Mouse (Mus musculus) lung, embryonic 16.5 days (tissue): ENCODE results near the gene Lrrc1. TPM values are rescaled to one million over a fixed set of nuclear protein-coding genes. Genes with fewer than 3 reads are reported as not detected.
A peak's percentile ranks its signal among the peaks of the same experiment; 100 is the strongest.

Source experiments
- ATAC-seq: fragments of 200-750 bp; cut with Nextera tagmentation; 2 replicates; pipeline ENCODE4 v1.8.0; 2017; ENCODE audit warnings: low read depth, mild to moderate bottlenecking, moderate library complexity
- H3K27ac ChIP-seq: fragments of 300-500 bp; sonication (generic); 2 replicates; pipeline ENCODE4 v1.5.1; 2014; ENCODE audit warnings: mild to moderate bottlenecking, control low read depth, low read length
- H3K27me3 ChIP-seq: fragments of 300-500 bp; sonication (generic); 2 replicates; pipeline ENCODE4 v1.6.1; 2014; ENCODE audit warnings: low read depth, low read length, mixed read lengths; ENCODE audit not compliant: control insufficient read depth, insufficient read depth
- H3K36me3 ChIP-seq: fragments of 300-500 bp; sonication (generic); 2 replicates; pipeline ENCODE4 v1.6.1; 2014; ENCODE audit warnings: low read length; ENCODE audit not compliant: control insufficient read depth, insufficient read depth
- H3K4me1 ChIP-seq: fragments of 300-500 bp; sonication (generic); replicated peaks from 2 replicates; pipeline ENCODE4 v1.6.1; 2014; ENCODE audit warnings: low read length, mixed read lengths; ENCODE audit not compliant: control insufficient read depth, insufficient read depth
- H3K4me2 ChIP-seq: fragments of 300-500 bp; sonication (generic); 2 replicates; pipeline ENCODE4 v1.6.1; 2014; ENCODE audit warnings: low read depth, low read length, control low read depth
- H3K4me3 ChIP-seq: fragments of 300-500 bp; sonication (generic); 2 replicates; pipeline ENCODE4 v1.5.1; 2014; ENCODE audit warnings: mild to moderate bottlenecking, low read length, control low read depth
- H3K9ac ChIP-seq: fragments of 300-500 bp; sonication (generic); 2 replicates; pipeline ENCODE4 v1.6.1; 2014; ENCODE audit warnings: low read length, control low read depth
- H3K9me3 ChIP-seq: fragments of 300-500 bp; sonication (generic); 2 replicates; pipeline ENCODE4 v1.6.1; 2016; ENCODE audit warnings: low read length; ENCODE audit not compliant: control insufficient read depth
- WGBS: fragments of 180-500 bp; shearing (Covaris S2); extraction: QIAGEN DNeasy Blood & Tissue Kit; methylation state at CpG from one replicate; pipeline ENCODE4 v1.1.7; 2014; 5-methylcytosine and 5-hydroxymethylcytosine counted together
- polyA plus RNA-seq: library from polyadenylated mRNA; unstranded; fragments of >200 nt; fragmentation: Nextera tagmentation; extraction: Ambion mirVana; gene quantifications from 2 replicates; pipeline ENCODE4 v1.2.1, GENCODE M21; 2015

Lrrc1 gene
- polyA plus RNA-seq, 1 experiment from 2014 or later: 10.3 TPM

- 65% methylated on average over 3 of the region's 3 CpGs for WGBS
- Histone ChIP-seq H3K27ac (no peak overlapping the region), H3K27me3 (no peaks in the 10 kb centered on the region), H3K36me3 (no peaks in the 10 kb centered on the region), H3K4me3 (no peak overlapping the region), H3K9me3 (no peaks in the 10 kb centered on the region), H3K9ac (no peak overlapping the region), H3K4me1 (peaks cover 28% of the 10 kb centered on the region), H3K4me2 (no peak overlapping the region)
- ATAC-seq: 0 out of 2 replicates have a peak, but pooled peaks have one; percentile 29
Measured at GRCm38 (mm10) chr9:77513892-77514291, 30.8 kb downstream of the Lrrc1 start.

DNA sequence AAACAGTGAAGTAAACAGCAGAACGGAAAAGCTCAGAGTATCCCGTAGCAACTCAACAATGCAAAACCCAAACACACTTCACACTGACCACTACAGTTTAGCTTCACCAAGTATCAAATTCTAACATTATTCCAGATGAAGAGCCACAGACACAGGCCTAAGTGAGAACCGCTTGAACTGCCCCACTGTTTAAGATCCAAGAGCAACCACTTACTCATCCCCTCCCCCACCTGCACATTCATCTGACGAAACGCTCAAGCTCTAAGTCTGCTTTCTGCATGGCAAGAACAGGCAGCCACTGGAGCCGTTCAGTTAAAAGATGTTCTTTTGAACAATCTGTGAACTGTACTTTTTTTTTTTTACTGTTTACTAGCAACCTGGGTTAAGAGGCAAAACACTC lies 32.5 kb downstream of the Lrrc1 start:
- no peak overlapping the region for H3K27ac ChIP-seq
- H3K27me3 ChIP-seq: no peaks in the 10 kb centered on the region
- WGBS: 34% methylated on average over 6 of the region's 6 CpGs
- H3K4me1 ChIP-seq: peaks cover 22% of the 10 kb centered on the region
- no peak for ATAC-seq
- H3K9ac ChIP-seq: no peak overlapping the region
- H3K4me2 ChIP-seq: no peak overlapping the region
- H3K9me3 ChIP-seq: no peaks in the 10 kb centered on the region
- H3K36me3 ChIP-seq: no peaks in the 10 kb centered on the region
- H3K4me3 ChIP-seq: no peak overlapping the region

DNA sequence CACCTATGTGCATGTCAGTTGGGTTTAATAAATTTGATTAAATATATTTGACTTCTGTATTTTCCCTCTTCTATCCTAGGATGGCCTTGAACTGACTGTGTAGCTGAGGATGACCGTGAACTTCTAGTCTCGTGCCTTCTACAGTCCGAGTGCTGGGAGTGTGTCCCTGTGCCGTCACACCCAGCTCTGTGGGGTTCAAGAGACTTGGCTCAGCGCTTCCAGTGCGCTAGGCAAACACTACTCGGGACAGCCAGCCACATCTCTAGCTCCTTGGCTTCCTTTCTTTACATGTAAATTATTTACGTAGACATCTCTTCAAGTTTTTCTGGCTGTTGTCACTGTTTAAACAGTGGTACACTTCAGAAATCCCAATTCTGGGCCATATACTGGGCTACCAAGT lies 34.1 kb downstream of the Lrrc1 start:
- peaks cover 17% of the 10 kb centered on the region for H3K4me1 ChIP-seq
- 38% methylated on average over 8 of the region's 8 CpGs for WGBS
- no peak overlapping the region for H3K27ac ChIP-seq
- H3K36me3 ChIP-seq: no peaks in the 10 kb centered on the region
- H3K4me2 ChIP-seq: no peak overlapping the region
- H3K9me3 ChIP-seq: no peaks in the 10 kb centered on the region
- no peaks in the 10 kb centered on the region for H3K27me3 ChIP-seq
- no peak overlapping the region for H3K4me3 ChIP-seq
- peak; percentile 56; the same call in 1 of the 2 replicates for ATAC-seq
- no peak overlapping the region for H3K9ac ChIP-seq

DNA sequence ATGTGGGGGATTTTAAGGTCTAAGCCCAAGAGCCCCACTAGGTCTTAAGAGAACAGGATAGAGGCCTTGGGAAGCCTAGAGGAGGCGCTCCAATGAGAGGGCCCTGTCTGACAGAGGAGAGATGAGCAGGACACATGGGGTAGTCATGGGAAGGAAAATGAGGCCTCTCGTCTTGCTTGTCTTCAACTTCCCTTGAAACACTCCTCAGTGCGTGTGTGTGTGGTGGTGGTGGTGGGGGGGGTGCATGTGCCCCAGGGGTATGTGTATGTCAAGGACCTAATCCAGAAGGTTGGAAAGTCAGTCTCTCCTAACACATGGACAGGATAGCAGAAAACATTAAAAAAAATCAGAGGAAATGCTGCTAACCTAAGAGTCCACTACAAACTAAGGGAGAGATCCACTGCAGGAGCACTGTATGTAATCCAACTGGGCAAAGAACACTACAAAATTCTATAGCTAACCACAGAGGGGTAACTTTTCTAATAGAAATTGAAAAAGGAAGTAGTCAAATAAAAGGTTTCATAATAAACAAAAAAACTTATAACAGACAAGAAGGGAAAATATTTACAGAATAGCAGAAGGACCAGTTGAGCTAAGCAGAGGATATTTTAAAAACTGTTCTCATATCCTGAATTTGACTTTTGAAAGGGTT lies 36.8 kb downstream of the Lrrc1 start:
- no peak overlapping the region for H3K4me2 ChIP-seq
- no peak overlapping the region for H3K9ac ChIP-seq
- no peaks in the 10 kb centered on the region for H3K9me3 ChIP-seq
- peaks cover 19% of the 10 kb centered on the region for H3K4me1 ChIP-seq
- H3K27ac ChIP-seq: no peak overlapping the region
- no peaks in the 10 kb centered on the region for H3K27me3 ChIP-seq
- ATAC-seq: no peak
- no peaks in the 10 kb centered on the region for H3K36me3 ChIP-seq
- H3K4me3 ChIP-seq: no peak overlapping the region
- WGBS: 77% methylated on average over 3 of the region's 3 CpGs

- no peak overlapping the region for H3K9ac ChIP-seq
- H3K4me1 ChIP-seq: peaks cover 6% of the 10 kb centered on the region
- H3K27me3 ChIP-seq: no peaks in the 10 kb centered on the region
- 65% methylated on average over 14 of the region's 14 CpGs for whole genome bisulfite sequencing
- H3K27ac ChIP-seq: no peak overlapping the region
- no peaks in the 10 kb centered on the region for H3K36me3 ChIP-seq
- H3K4me3 ChIP-seq: no peak overlapping the region
- ATAC-seq: 0 out of 2 replicates have a peak, but pooled peaks have one; percentile 45
- no peaks in the 10 kb centered on the region for H3K9me3 ChIP-seq
- H3K4me2 ChIP-seq: no peak overlapping the region
Measured at GRCm38 (mm10) chr9:77502548-77503438, 41.9 kb downstream of the Lrrc1 start.

- Histone ChIP-seq H3K4me3 (no peak overlapping the region), H3K4me1 (peaks cover 6% of the 10 kb centered on the region), H3K36me3 (no peaks in the 10 kb centered on the region), H3K27ac (no peak overlapping the region), H3K27me3 (no peaks in the 10 kb centered on the region), H3K9ac (no peak overlapping the region), H3K9me3 (no peaks in the 10 kb centered on the region), H3K4me2 (no peak overlapping the region)
- WGBS: 87% methylated on average over 6 of the region's 6 CpGs
- no peak for ATAC-seq
Measured at GRCm38 (mm10) chr9:77502171-77502547, 42.5 kb downstream of the Lrrc1 start.

DNA sequence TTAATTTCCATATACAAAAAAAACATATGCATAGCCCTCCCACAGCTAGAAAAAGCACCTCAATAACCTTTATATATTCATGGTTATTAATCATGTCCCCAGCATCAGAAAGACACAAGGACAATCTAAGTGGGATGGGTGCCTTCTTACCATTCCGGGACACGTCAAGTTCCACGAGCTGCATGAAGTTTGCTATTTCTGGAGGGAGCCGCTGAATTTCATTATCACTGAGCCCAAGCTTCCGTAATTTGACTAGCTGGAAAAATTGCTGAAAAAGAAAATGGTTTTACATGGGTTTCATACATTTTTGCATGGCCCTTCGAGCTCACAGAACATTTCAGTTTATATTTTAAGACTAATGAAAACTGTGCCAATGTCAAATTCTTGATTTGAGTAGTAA lies 45.6 kb downstream of the Lrrc1 start:
- WGBS: 86% methylated on average over 6 of the region's 6 CpGs
- ATAC-seq: no peak
- H3K36me3 ChIP-seq: no peaks in the 10 kb centered on the region
- H3K4me3 ChIP-seq: no peak overlapping the region
- no peak overlapping the region for H3K27ac ChIP-seq
- no peaks in the 10 kb centered on the region for H3K27me3 ChIP-seq
- peaks cover 6% of the 10 kb centered on the region for H3K4me1 ChIP-seq
- no peaks in the 10 kb centered on the region for H3K9me3 ChIP-seq
- no peak overlapping the region for H3K4me2 ChIP-seq
- H3K9ac ChIP-seq: no peak overlapping the region

DNA sequence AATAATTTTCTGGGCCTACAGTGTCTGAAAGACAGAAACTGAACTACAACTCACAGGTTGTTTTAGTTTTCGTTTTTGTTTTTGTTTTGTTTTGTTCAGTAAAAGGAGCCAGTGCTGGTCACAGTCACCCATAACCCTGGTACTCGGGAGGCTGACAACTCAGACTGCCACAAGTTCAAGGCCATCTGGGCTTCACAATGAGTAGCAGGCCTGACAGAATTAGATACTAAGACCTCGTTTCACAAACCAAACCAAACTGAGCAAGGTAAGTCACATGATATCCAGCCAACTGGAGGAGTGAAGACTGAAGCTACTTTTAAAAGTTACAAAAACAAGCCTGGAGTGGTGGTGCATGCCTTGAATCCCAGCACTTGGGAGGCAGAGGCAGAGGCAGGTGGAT lies 46.3 kb downstream of the Lrrc1 start:
- H3K4me2 ChIP-seq: no peak overlapping the region
- ATAC-seq: no peak
- H3K4me3 ChIP-seq: no peak overlapping the region
- H3K9me3 ChIP-seq: no peaks in the 10 kb centered on the region
- 67% methylated on average over 3 of the region's 3 CpGs for WGBS
- no peaks in the 10 kb centered on the region for H3K36me3 ChIP-seq
- no peak overlapping the region for H3K9ac ChIP-seq
- H3K27ac ChIP-seq: no peak overlapping the region
- H3K4me1 ChIP-seq: peaks cover 4% of the 10 kb centered on the region
- no peaks in the 10 kb centered on the region for H3K27me3 ChIP-seq

DNA sequence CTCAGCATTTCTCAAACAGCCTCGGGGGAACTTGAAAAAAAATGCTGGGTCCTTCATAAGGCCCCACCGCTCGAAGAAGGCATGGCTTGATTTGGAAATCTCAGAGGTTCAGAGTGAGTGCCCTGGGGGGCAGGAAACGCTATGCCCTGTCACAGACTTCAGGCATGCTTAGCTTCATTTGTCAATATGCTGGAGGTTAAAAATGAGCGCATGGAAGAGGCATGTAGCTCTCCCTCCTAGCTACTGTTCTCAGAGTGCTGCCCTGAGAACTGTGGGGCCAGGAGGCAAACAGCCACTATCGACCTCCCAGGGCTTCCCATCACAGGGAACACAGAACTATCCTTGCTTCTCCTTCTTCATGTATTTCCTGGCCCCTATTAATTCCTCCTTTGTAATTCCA lies 47.5 kb downstream of the Lrrc1 start:
- WGBS: 60% methylated on average over 6 of the region's 6 CpGs
- Histone ChIP-seq H3K4me3 (no peak overlapping the region), H3K9ac (no peak overlapping the region), H3K27ac (no peak overlapping the region), H3K4me2 (no peak overlapping the region), H3K4me1 (no peaks in the 10 kb centered on the region), H3K36me3 (no peaks in the 10 kb centered on the region), H3K9me3 (no peaks in the 10 kb centered on the region), H3K27me3 (no peaks in the 10 kb centered on the region)
- ATAC-seq: no peak
